Mouse (Mus musculus) CD4-positive helper T cell, adult 2 months (primary cell): ENCODE measurements around the gene Foxred2.

Experiments used
- DNase-seq: peaks from one replicate; pipeline ENCODE4 v3.0.0-alpha.2; 2012; ENCODE audit warnings: low read depth, missing footprints, low spot score

Foxred2 gene

GRCm38 (mm10) chr15:77949061-77949460 is 7.5 kb downstream of the Foxred2 start:
- DNase-seq: no peak

- DNase-seq: no peak
Measured at GRCm38 (mm10) chr15:77945711-77946110, 10.8 kb downstream of the Foxred2 start.

GRCm38 (mm10) chr15:77941563-77941962 is 15.0 kb downstream of the Foxred2 start:
- no peak for DNase-seq

GRCm38 (mm10) chr15:77938516-77938915 is 18.0 kb downstream of the Foxred2 start:
- DNase-seq: no peak

GRCm38 (mm10) chr15:77935673-77936375 is 20.7 kb downstream of the Foxred2 start:
- DNase-seq: no peak

GRCm38 (mm10) chr15:77934968-77935367 is 21.6 kb downstream of the Foxred2 start:
- DNase-seq: no peak

- DNase-seq: no peak
Measured at GRCm38 (mm10) chr15:77934326-77934725, 22.2 kb downstream of the Foxred2 start.

GRCm38 (mm10) chr15:77933770-77934169 is 22.8 kb downstream of the Foxred2 start:
- DNase-seq: peak; percentile 86

GRCm38 (mm10) chr15:77933222-77933621 is 23.3 kb downstream of the Foxred2 start:
- DNase-seq: no peak

- DNase-seq: no peak
Measured at GRCm38 (mm10) chr15:77931689-77932016, 24.9 kb downstream of the Foxred2 start.

- peak; percentile 23 for DNase-seq
Measured at GRCm38 (mm10) chr15:77930986-77931688, 25.4 kb downstream of the Foxred2 start.

- no peak for DNase-seq
Measured at GRCm38 (mm10) chr15:77929804-77930203, 26.7 kb downstream of the Foxred2 start.

GRCm38 (mm10) chr15:77928673-77929331 is 27.7 kb downstream of the Foxred2 start, which contains the start of gene Txn2:
Gene Txn2, minus strand, starts transcription at chr15:77929006.
- peak; percentile 98 for DNase-seq

GRCm38 (mm10) chr15:77928091-77928490 is 28.4 kb downstream of the Foxred2 start:
- DNase-seq: no peak

- no peak for DNase-seq
Measured at GRCm38 (mm10) chr15:77926921-77927320, 29.6 kb downstream of the Foxred2 start.

- no peak for DNase-seq
Measured at GRCm38 (mm10) chr15:77925195-77925594, 31.3 kb downstream of the Foxred2 start.

- no peak for DNase-seq
Measured at GRCm38 (mm10) chr15:77923267-77924035, 33.1 kb downstream of the Foxred2 start.

GRCm38 (mm10) chr15:77922710-77923109 is 33.8 kb downstream of the Foxred2 start:
- DNase-seq: no peak

GRCm38 (mm10) chr15:77921636-77922035 is 34.9 kb downstream of the Foxred2 start:
- DNase-seq: no peak

GRCm38 (mm10) chr15:77920511-77921462 is 35.7 kb downstream of the Foxred2 start:
- DNase-seq: no peak

- DNase-seq: no peak
Measured at GRCm38 (mm10) chr15:77919441-77919840, 37.1 kb downstream of the Foxred2 start.
